Mouse (Mus musculus): ENCODE measurements around the gene Coa5. TPM values are rescaled to one million over a fixed set of nuclear protein-coding genes. Genes with fewer than 3 reads are reported as not detected.

Gene Coa5
- total RNA-seq, 2 experiments from 2014 or later, result 53.9 to 57.3 TPM

DNA sequence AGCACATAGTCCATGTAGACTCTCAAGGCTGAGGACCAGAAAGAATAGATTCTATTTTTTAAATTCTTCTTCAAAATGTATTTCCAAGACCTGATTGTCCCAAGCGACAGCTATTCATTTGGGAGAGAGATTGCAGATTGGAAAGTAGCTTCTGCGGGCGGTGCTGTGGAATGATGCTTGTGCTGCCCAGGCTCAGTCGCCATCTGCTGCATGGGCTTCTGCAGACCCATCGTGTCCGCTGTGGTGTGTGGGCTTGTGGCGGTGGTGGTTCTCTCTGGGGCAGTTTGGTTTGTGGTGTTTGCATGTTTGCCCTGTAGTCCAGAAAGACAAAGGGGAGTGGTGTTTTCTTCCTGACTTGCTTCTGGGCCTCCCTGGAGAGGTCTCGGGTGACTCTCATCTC, 53.7 kb downstream of the Coa5 start:
- no peak for DNase-seq (ENCODE audit: extremely low spot score in 1 of 2, low spot score in 1 of 2)

DNA sequence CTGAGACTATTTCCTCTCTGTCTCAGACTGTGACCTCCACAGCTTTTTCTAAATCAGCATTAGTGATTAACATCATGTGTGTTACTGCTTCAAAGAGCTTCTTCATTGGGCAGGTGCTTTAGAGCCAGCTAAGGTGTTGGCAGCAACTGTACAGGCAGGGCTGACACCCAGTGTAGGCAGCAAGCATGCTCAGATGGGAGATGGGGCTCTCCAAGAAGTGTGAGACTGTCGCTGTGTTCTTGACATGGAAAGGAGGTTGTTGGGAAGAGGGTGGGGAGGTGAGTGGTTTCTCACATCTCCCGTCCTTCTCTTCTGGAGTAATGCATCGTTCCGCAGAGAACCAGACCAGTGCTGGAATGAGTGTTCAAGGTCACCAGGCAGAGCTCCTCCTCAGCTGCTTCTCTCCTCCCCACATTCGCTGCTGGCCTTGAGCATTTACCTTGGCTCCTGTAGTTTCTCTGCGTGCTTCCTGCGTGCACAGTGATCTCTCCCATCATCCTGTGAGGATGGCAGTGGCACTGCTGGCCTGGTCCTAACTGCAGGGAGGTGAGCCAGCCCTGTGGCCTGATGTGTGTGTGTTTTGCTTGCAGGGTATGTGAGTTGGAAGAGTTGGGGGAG, 61.0 kb downstream of the Coa5 start:
- no peak for DNase-seq (ENCODE audit: extremely low spot score in 1 of 2, low spot score in 1 of 2)

DNA sequence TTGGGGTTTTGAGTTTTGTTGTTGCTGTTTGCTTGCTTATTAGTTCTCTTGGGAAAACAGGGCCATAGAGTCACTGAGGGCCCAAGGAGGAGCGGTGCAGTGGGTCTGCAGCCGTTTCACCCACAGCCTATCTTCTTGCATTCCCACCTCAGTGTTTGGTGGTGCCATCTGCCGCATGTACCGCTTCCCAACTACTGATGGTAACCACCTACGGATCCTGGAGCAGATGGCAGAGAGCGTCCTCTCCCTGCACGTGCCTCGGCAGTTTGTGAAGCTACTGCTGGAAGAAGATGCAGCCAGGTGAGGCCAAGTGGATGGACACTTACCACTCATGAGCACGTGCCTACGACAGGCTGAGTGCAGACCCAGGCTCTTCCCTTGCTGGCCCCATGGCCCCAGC, 61.8 kb downstream of the Coa5 start:
- peak in 1 of 2 experiments; percentile 33 for DNase-seq (ENCODE audit: extremely low spot score in 1 of 2, low spot score in 1 of 2)

Other genes starting within 250 kb of the Coa5 start
- gene Cnga3, start 215.7 kb downstream of the Coa5 start, total RNA-seq (2021), result under 1 TPM; 0.40 to 0.47 TPM
- gene Inpp4a, start 130.2 kb downstream of the Coa5 start, total RNA-seq (2021), result 100 to 1,000 TPM; 149 to 156 TPM
- 10 to 100 TPM; 56.6 to 63.4 TPM for gene Unc50, start within 50 bp of the Coa5 start, total RNA-seq (2021)
- 10 to 100 TPM; 24.7 to 28.0 TPM for gene Mgat4a, start 110.9 kb upstream of the Coa5 start, total RNA-seq (2021)

Data from layer of hippocampus, postnatal 25 days (tissue).